Mouse (Mus musculus) gastrocnemius, postnatal 10 days (tissue): ENCODE measurements at regions not wholly inside any gene's neighbourhood (a gene's known extent, or its start where the extent isn't known, plus 50 kb on each side); places are given as distances from the start of the nearest gene placed in this dataset.

Source experiments
- DNase-seq: peaks from one replicate; pipeline ENCODE4 v3.0.0; 2021; ENCODE audit warnings: mixed read lengths

- no peak for DNase-seq
Observed at GRCm38 (mm10) chr3:110366151-110366550, 115.4 kb upstream of the Prmt6 start.

GRCm38 (mm10) chr3:110361900-110362299 is 111.1 kb upstream of the Prmt6 start:
- DNase-seq, result no peak

- no peak for DNase-seq
Observed at GRCm38 (mm10) chr3:110356822-110357594, 106.2 kb upstream of the Prmt6 start.

GRCm38 (mm10) chr3:110353654-110354053 is 102.9 kb upstream of the Prmt6 start:
- no peak for DNase-seq

- DNase-seq, result no peak
Observed at GRCm38 (mm10) chr3:110350075-110350474, 99.3 kb upstream of the Prmt6 start.

GRCm38 (mm10) chr3:110349446-110349845 is 98.6 kb upstream of the Prmt6 start:
- no peak for DNase-seq

- DNase-seq, result peak; percentile 9
Observed at GRCm38 (mm10) chr3:110344846-110345245, 94.0 kb upstream of the Prmt6 start.

GRCm38 (mm10) chr3:110340067-110340466 is 89.3 kb upstream of the Prmt6 start:
- DNase-seq, result no peak

- no peak for DNase-seq
Observed at GRCm38 (mm10) chr3:110339026-110339606, 88.3 kb upstream of the Prmt6 start.

GRCm38 (mm10) chr3:110329175-110329574 is 78.4 kb upstream of the Prmt6 start:
- no peak for DNase-seq

GRCm38 (mm10) chr3:110310270-110310669 is 59.5 kb upstream of the Prmt6 start:
- DNase-seq, result no peak

GRCm38 (mm10) chr3:110303166-110303565 is 52.4 kb upstream of the Prmt6 start:
- DNase-seq, result peak; percentile 35
